Mouse (Mus musculus): ENCODE data around the gene Tuba4a.

Gene Tuba4a

GRCm38 (mm10) chr1:75212542-75212941 is 7.1 kb downstream of the Tuba4a start:
- in situ Hi-C loops (cut with MboI; ENCODE audit: low sequenced_read_pairs): no loop called here

GRCm38 (mm10) chr1:75211141-75211708 is 8.4 kb downstream of the Tuba4a start:
- in situ Hi-C loops (cut with MboI; ENCODE audit: low sequenced_read_pairs): no loop called here

- in situ Hi-C loops (cut with MboI; ENCODE audit: low sequenced_read_pairs): no loop called here
Observed at GRCm38 (mm10) chr1:75210136-75211087, 9.3 kb downstream of the Tuba4a start, which contains the start of the genes Glb1l and Stk16. Gene Glb1l (minus strand): TSS chr1:75210813. Gene Stk16 (plus strand): TSS chr1:75210838.

GRCm38 (mm10) chr1:75208967-75209678 is 10.5 kb downstream of the Tuba4a start:
- in situ Hi-C loops (cut with MboI; ENCODE audit: low sequenced_read_pairs): no loop called here

- in situ Hi-C loops (cut with MboI; ENCODE audit: low sequenced_read_pairs): no loop called here
Observed at GRCm38 (mm10) chr1:75201236-75201635, 18.4 kb downstream of the Tuba4a start.

GRCm38 (mm10) chr1:75192452-75192851 is 27.2 kb downstream of the Tuba4a start:
- in situ Hi-C loops (cut with MboI; ENCODE audit: low sequenced_read_pairs): no loop called here

GRCm38 (mm10) chr1:75191622-75192402 is 27.9 kb downstream of the Tuba4a start, which contains the start of the genes Ankzf1 and Atg9a:
Gene Ankzf1 (plus strand): TSS chr1:75192151.
Gene Atg9a (minus strand): TSS chr1:75192196.
- in situ Hi-C loops (cut with MboI; ENCODE audit: low sequenced_read_pairs): no loop called here

GRCm38 (mm10) chr1:75191258-75191621 is 28.4 kb downstream of the Tuba4a start:
- in situ Hi-C loops (cut with MboI; ENCODE audit: low sequenced_read_pairs): no loop called here

GRCm38 (mm10) chr1:75190577-75190976 is 29.1 kb downstream of the Tuba4a start:
- in situ Hi-C loops (cut with MboI; ENCODE audit: low sequenced_read_pairs): no loop called here

- in situ Hi-C loops (cut with MboI; ENCODE audit: low sequenced_read_pairs): no loop called here
Observed at GRCm38 (mm10) chr1:75187914-75188483, 31.7 kb downstream of the Tuba4a start.

- in situ Hi-C loops (cut with MboI; ENCODE audit: low sequenced_read_pairs): no loop called here
Observed at GRCm38 (mm10) chr1:75187126-75187525, 32.5 kb downstream of the Tuba4a start.

GRCm38 (mm10) chr1:75185495-75185894 is 34.2 kb downstream of the Tuba4a start:
- in situ Hi-C loops (cut with MboI; ENCODE audit: low sequenced_read_pairs): no loop called here

- in situ Hi-C loops (cut with MboI; ENCODE audit: low sequenced_read_pairs): no loop called here
Observed at GRCm38 (mm10) chr1:75182160-75182559, 37.5 kb downstream of the Tuba4a start.

- in situ Hi-C loops (cut with MboI; ENCODE audit: low sequenced_read_pairs): no loop called here
Observed at GRCm38 (mm10) chr1:75181377-75181870, 38.2 kb downstream of the Tuba4a start.

- in situ Hi-C loops (cut with MboI; ENCODE audit: low sequenced_read_pairs): no loop called here
Observed at GRCm38 (mm10) chr1:75180741-75181140, 38.9 kb downstream of the Tuba4a start.

- in situ Hi-C loops (cut with MboI; ENCODE audit: low sequenced_read_pairs): no loop called here
Observed at GRCm38 (mm10) chr1:75180105-75180590, 39.5 kb downstream of the Tuba4a start, which contains the start of gene Abcb6. Gene Abcb6 (minus strand): TSS chr1:75180392.

- in situ Hi-C loops (cut with MboI; ENCODE audit: low sequenced_read_pairs): no loop called here
Observed at GRCm38 (mm10) chr1:75179334-75180104, 40.1 kb downstream of the Tuba4a start.

- in situ Hi-C loops (cut with MboI; ENCODE audit: low sequenced_read_pairs): no loop called here
Observed at GRCm38 (mm10) chr1:75168472-75169464, 50.9 kb downstream of the Tuba4a start, which contains the start of gene Zfand2b. Gene Zfand2b (plus strand): TSS chr1:75168646.
